Mouse (Mus musculus) urinary bladder, postnatal 14 days (tissue): ENCODE data around the gene Pck1.

Experiments
- DNase-seq: peaks from one replicate; pipeline ENCODE4 v3.0.0; 2021; ENCODE audit warnings: low spot score

The Pck1 gene

DNA sequence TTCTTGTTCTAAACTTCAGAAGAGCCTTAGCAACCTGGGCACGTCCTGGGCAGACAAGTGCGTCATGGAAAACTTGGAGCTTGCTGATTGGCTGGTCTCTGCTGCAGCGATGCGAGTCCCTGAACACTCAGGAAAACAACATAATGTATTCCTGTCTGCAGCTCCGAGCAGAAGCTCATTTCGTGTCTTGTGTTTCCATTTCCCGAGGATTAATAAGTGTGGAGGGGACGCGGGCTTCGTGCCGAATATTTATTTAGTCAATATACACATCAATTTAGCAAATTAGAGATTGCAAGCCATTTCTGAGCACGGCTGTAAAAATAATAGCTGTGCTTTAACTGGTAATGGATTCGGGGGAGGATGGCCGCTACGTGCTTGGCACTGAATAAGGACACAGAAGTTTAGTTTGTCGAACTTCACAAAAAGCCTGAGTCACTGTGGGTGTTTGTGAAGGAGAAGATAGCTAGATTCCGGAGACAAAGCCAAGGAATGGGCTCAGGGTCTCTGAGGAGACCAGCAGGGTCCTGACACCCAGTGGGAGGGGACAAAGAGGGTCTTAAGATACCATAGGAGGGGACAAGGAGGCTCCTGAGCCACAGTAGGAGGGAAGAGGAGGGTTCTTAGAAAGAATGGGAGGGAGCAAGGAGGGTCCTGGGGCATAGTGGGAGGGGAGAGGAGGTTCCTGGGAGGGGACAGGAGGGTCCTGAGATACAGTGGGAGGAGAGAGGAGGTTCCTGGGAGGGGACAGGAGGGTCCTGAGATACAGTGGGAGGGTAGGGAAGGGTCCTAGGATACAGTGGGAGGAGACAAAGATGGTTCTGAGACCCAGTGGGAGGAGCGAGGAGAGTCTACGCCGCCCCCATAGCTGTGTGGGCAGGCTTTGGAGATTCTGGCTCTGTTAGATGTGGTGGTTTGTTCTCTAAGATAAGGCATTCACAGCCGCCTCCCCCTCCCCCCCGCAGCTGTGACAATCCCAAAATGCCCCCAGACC is 21.0 kb downstream of the Pck1 start:
- peak; percentile 36 for DNase-seq

DNA sequence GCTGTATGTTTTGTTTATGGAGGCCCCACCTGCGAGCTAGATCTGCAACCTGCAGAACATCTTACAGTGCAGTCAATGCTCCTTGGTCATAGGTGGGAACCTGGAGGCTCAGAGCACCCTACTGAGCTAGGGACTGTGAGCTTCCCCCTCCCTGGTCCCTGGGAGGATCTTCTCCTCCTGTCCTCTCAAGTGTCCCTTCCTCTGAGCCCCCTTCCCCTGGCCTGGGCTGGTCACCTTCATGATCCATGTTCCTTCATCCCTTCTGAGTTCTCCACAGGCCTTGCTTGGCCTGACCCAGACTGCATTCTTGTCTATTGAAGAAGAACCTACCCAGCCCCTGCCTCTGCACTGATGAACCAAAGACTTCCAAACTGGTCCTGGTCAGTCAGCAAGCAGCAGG is 21.7 kb downstream of the Pck1 start:
- no peak for DNase-seq

DNA sequence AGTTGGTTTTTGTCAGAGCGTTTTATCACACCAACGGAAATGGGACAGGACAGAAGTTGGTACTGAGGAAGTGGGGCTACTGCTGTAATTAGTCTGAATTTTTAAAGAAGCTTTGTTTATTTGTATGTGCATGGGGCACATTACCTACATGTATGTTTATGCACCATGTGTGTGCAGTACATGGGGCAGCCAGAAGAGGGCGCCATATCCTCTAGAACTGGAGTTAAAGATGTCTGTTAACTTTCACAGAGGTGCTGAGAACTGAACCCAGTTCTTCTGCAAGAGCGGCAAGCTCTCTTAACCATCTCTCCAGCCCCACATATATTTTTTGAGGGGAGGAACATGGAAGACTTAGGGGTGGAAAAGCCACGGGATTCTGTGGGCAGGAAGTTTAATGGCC is 22.9 kb downstream of the Pck1 start:
- peak; percentile 2 for DNase-seq

DNA sequence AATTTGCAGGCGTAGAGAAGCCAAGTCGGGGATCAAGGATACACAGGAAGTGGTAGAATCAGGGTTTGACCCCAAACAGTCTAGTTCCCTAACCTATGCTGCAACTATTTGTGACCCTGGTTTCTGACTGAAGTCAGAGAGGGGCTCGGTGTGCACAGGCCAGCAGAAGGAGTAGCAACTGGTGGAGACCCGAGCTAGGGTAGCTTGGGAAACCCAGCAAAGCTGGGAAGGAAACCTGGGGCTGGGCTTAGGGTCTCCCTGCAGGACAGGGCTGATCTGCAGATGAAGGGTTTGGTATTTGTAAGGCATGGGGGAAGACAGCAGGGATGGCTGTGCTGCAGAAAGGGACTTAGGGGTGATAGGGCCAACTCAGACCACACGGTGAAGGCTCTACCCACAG is 24.6 kb downstream of the Pck1 start:
- DNase-seq = no peak

DNA sequence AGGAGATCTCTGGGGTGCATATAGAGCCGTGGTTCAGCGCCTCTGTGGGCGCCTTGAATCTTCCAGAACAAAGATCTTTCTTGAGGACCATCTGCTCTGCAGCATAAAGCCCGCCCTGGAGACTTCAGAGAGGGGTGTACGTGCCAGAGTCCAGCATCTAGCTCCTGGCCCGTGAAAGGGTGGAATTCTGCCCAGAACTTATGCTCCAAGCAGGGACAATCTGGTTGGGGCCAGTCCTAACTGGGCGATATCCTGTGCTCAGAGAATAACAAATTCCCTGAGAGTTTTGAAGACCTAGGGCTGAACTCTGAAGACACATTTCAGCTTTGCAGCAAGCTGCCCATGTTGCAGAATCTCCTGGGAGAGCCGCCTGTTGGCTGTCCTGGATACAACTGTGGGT is 25.1 kb downstream of the Pck1 start:
- no peak for DNase-seq

DNA sequence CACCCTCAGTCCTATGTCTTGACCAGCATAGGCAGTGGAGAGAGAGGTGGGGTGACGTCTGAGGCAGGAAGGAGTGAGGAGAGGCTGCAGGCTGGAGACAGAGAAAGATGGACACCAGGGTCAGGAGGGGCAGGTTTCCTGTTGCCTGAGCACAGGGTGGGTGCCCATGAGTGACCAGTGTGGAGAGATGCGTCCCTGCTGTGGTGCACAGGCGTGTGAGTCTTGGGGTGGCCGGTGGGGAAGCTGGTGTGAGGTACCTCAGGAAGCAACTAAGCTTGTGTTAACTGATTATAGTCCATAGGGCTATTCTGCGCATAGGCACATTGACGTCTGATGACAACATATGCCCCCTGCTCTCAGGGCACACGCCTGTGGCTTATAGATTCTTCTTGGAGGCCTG is 26.2 kb downstream of the Pck1 start:
- no peak for DNase-seq

DNA sequence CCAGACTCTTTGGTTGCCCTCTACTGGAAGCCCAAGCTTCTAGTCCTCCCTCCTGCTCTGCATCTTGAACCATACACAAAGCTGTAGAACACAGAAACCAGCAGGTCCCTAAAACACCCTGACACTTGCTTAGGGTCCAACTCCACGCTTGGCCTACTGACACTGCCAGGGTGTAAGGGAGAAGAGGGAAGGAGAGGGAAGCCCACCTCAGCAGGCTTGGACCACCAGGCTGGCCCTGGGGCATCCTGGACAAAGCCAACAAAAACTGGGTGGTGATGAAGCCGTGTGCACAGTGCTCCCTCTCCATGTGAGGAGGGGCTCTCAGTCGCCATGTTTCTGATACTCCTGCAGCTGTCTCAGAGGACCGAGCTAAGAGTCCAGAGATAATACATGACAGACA is 27.2 kb downstream of the Pck1 start:
- DNase-seq = no peak

DNA sequence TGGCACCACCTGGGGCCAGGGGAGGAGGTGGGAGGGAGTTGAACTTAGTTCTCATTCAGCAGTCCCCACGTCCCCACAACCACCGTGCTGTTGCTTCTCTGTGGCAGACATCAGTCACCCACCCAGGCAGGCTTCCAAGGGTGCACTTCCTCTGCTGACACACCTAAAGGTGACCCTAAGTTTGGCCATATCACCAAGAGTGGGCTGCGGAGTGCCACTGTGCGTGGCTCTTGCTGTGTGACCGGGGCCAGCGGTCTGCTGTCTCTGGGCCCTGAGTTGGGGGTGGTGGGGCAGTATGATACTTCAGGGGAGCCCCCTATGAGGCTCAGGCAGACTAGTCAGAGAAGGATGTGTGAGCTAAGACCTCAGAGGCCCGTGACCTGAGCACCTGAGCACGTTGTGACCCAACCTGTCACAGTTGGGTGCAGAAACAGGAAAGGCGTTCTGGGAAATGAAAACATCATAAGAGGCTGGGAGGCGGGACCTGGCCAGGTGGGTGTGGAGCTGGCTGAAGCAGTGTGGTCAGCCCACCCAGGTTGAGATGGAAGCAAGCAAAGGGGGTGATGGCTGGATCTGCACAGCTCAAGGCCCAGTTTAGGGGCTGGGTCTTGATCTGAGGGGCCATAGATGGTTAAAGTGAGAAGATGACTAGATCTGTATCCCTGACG is 28.0 kb downstream of the Pck1 start:
- DNase-seq = no peak

DNA sequence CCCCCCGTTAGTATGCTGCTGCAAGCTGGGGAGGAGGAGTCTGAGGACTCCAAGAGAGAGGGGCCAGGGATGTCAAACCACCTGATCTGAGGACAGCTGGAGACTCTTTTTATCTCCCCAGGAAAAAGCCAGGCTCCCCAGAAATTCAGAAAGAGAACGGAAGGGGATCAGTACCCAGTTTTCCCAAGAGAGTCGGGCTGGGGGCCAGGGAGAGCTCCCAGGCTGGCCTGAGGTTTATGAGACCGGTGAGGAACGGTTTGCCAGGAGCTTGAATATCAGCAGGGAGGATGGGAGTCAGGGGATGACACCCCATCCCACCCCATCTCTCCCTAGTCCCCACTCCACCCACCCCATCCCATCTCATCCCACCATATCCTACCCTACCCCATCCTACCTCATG is 28.6 kb downstream of the Pck1 start:
- DNase-seq = no peak

DNA sequence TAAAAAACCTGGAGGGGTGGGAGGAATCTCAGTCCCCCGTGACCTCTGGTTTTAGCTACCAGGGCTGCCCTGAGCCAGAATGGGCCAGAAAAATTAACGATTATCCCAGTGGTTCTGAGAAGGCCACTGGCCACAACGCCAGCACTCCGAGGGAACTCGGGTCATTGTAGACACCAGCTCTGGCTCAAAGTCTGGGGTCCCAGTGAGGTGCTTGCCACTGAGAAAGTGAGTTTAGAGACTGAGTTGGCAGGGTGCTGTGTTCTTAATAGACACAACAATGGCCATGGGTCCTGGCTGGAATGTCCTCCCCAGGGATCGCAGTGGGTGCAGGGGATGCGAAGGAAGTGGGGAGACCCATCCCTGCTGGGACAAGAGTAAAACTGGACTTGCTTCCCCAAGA is 29.1 kb downstream of the Pck1 start:
- no peak for DNase-seq

DNA sequence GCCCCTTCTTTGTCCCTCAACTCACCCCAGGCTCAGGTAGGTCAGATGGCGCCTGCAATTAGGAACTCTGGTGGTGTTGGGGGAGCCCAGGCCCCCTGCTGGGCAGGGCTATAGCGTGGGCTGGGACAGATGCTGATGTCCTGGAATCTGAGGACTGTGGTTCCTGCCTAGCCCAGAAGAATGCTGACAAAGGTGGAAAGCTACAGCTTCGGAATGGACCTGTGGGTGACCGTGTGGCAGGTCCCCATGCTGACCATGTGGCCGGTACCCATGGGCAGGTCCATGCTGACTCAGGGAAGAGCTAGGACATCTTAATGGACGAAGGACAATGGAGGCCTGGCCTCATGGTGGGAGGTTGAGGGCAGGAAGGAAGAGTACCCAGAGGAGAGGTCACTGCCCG is 29.9 kb downstream of the Pck1 start:
- DNase-seq = no peak

DNA sequence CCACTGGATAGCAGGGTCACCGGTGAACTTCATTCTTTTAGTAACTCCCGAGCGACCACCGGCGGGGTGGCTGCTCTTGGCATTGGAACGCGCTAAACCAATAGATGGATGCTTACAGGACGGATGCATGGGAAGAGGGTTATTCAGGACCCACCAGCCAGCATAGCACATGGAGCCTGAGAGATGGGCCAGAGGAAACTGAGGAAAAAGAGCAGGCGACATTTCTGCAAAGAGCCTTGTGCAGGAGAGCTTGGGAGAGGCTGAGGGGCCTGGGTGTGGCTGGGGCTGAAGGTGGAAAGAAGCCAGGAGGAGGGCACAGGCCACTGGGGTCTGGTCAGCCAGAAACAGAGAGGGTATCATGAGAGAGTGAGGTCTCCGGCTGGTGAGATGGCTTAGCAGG is 30.5 kb downstream of the Pck1 start:
- DNase-seq = no peak

DNA sequence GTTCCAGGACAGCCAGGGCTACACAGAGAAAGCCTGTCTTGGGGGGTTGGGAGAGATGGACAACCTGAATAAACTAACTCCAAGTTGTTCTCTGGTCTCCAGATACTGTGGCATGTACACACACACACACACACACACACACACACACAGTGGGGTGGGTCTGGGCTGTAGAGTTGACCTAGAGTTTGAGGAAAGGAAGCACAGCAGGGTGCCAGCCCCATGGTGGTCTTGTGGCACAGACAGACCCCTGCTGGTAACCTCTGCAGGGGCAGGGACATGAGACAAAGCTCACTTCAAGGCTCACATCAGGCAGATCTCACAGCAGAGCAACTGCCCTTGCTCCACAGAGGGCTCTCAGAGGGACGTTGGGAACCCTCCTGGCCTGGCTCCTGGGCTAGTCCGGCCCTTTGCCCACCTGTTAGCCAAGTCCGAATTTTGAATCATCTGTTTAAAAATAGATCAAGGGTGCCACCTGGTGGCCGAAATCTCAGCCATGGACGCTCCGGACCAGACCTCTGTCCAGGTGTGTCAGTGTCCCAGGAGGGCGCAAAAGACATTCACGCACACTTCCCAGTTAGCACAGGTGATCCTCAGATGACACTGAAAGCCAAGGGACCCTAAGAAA is 31.1 kb downstream of the Pck1 start:
- DNase-seq = peak; percentile 71

DNA sequence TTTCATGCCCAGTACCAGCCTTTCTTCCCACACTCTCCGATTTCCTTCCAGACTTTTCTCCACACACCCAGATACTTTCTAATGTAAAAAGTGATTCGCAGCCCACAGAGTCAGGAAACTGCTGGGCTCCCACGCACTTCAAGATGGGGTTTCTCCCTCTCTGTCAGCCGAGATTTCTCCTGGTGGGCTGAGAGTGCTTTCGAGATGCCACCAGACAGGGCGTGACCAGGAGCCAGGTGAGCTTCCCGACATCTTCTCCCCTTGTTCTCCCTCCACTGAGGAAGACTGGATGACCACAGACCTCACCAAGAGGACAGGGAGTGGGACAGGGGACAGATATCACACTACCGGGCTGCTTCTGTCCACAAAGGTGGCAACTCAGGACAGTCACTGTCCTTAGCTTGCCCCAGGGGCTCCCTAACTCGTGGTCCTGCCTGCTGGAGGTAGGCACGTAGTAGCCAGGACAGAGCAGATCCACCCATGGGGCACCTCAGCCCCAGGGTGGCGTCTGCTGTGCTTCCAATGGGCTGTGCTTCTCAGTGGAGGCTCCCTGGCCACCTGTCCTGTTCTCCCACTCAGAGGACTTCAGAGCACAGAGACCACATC is 31.7 kb downstream of the Pck1 start:
- DNase-seq = no peak

DNA sequence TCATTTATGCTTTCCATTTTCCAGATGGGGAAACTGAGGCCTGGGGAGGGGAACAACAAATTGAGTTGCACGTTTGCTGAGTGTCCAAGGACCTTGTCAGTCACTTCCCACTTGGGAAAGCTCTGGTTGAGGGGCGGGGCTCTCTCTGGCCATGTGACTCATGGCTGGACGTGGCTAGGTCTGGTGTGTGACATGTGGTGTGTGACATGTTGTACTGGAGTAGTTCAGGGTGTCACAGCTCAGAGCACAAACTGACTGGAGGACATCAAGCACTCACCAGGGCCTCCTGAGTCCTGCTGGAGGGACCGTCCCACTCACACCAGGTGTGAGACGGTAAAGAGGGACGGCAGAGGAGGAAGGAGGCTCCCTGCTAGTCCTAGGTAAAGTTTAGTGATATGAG is 32.4 kb downstream of the Pck1 start:
- DNase-seq = no peak

DNA sequence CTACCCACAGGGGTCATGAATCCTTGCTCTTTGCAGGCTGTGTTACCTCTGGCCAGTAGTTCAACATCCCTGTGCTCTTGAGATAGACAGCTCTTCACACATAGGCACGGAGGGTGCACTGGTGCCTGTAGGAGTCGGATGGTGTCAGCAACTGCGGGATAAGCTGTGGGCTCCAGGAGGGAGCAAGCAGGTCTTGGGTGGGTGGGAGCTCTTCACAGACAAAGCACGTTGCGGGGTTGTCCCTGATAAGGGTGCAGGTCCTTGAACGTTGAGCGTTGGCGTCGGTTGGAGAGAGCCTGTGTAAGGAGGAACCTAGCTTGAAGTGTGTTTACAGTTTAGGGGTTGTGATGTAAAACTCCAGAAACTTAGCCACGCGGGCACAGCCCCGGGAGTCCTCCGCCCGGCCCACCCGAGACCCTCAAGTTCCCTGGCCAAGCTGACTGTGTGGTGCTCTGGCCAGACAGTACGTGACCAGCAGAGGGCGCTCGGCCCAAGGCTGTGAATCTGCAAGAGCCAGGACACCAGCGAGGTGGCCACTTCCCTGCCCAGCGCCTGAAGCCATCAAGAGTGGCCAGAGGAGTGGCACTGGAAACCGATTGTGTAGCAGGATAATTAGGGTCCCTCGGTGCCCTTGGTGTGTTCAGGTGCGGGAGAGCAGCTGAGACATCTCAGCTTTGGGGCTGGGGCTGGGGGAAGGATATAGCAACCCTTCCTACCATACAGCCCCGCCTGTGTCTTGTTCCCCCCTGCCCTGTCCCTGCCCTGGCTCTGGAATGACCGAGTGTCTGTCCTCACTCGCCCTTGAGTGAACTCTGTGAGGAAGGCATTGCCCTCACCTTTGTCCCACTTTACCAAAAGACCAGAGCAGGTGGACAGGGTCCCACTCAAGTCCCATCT is 33.4 kb downstream of the Pck1 start:
- peak; percentile 86 for DNase-seq

DNA sequence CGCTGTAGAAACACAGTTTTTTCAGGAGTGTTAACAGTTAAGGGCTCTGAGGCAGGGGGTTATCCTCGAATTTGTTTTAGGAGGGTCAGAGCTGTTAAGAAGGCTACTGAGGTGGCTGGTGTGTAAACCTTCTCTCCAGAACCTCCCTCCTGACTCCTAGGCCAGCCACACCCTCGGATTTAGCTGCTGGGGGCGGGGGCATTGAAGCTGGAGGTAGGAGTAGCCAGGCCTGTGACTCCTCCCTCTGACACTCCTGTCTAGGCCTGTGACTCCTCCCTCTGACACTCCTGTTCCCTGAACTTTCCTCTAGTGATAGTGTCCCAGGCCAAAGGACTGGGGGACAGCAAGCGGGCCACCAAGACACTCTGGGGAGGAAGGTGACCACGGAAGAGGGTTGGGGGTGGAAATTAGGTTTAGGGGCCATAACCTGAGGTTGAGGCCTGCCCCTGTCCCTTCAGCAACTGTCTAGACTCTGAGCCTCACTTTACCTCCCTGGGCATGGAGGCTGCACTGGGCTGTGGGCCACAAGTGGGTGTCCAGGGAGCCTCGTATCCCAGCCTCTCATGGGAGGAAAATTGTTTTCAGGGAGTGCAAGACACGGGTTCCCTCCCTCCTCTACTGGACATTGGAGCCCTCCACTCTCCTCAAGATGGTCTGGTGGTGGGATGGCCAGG is 34.5 kb downstream of the Pck1 start:
- DNase-seq = no peak

DNA sequence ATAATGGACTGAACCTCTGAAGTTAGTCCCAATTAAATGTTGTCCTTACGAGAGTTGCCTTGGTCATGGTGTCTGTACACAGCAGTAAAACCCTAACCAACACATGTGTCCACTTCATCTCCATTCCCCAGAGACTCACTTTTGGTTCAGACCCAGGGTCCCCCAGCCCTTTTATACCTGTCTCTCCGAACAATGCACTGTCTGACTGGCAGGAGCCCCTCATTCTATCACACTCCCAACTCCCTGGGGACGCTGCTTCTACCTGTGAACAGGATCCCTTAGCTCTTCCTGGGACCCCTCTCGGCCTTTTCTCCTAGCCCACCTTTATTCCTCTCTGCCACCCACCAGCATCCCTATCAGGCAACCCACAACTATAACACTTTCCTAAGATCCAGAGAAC is 41.9 kb downstream of the Pck1 start:
- no peak for DNase-seq

DNA sequence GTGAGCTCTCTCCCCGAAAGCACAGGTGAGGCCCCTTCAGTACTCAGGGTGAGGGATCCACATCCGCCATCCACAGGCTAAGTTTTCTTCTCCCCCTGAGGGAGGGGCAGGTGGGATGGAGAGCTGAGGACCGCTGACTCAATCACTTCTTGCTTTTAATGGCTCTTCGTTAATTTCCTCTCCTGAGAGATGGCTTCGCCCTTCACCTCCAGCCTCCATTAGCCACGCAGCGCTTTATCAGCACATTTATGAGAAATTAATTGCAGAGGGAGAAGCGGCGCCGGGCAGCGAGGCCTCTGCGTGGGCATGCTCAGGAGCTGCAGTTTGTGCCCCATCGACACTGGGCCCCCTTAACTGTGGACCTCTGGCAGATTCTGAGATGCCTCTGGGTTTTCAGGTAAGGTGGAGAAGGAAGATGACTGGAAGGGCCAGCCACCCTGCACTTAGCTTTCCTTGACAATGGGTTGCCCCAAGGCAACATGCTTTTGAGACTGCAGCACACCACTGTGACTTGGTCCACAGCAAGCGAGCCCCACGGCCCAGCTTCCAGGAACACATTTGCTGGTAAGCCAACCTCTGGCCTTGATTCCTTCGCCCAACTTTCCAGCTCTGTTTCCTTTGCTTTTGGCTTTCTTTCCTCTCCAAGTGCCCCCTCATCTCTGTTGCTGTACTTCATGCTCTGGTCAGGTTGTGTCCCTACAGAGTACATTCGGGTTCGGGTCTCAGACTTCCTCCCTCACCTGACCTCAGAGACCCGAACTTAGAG is 50.3 kb downstream of the Pck1 start:
- DNase-seq = no peak

DNA sequence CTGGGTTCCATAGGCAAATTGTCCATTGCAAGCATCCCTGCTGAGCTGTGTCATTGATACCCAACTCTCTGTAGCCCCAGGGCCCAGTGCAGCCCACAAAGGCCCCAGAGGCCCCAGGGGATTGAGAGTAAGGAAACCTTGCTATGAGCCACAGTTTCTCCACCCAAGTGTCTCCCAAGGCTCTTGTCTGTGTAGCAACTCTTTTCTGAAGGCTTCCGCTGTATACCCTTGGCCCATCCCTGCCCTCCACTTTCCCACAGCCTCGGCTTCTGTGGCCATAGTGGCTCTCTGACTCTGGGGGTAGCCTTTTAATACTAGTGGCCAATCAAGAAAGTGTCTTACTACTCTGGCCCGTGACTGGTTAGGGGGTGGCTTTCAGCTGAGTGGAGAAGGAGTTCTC is 50.9 kb downstream of the Pck1 start:
- DNase-seq = no peak
